Mouse (Mus musculus) myocyte (in vitro differentiated cells): ENCODE data around the gene Zfp36.

Source experiments
- CEBPB ChIP-seq: IDR thresholded peaks from 2 replicates; pipeline ENCODE4 v1.6.1; 2011; ENCODE audit warnings: mild to moderate bottlenecking, moderate library complexity; ENCODE audit not compliant: poor library complexity, insufficient read depth, severe bottlenecking
- E2F4 ChIP-seq: IDR thresholded peaks from one replicate; pipeline ENCODE4 v1.6.1; 2011; ENCODE audit warnings: mild to moderate bottlenecking, control low read depth, moderate library complexity; ENCODE audit not compliant: insufficient read depth
- MAX ChIP-seq: IDR thresholded peaks from one replicate; pipeline ENCODE4 v1.6.1; 2011; ENCODE audit warnings: low read depth, mild to moderate bottlenecking, control low read depth
- MYOD1 ChIP-seq, 3 experiments: IDR thresholded peaks; one replicate each; pipeline ENCODE4 v1.6.1; 2011; ENCODE audit warnings: control low read depth in 2 of 3, low read depth in 2 of 3, mild to moderate bottlenecking in 2 of 3, moderate library complexity in 1 of 3; ENCODE audit not compliant: insufficient read length in 2 of 3, control insufficient read depth in 1 of 3
- MYOG ChIP-seq, 3 experiments: IDR thresholded peaks; one replicate each; pipeline ENCODE4 v1.6.1; 2011; ENCODE audit warnings: control low read depth in 2 of 3, low read depth in 2 of 3, mild to moderate bottlenecking in 2 of 3; ENCODE audit not compliant: insufficient read length in 2 of 3, control insufficient read depth in 1 of 3, insufficient read depth in 1 of 3
- POLR2A ChIP-seq: IDR thresholded peaks from one replicate; pipeline ENCODE4 v1.6.1; 2011; ENCODE audit warnings: low read depth, mild to moderate bottlenecking, control low read depth, moderate library complexity; ENCODE audit not compliant: insufficient read length
- POLR2AphosphoS2 ChIP-seq: IDR thresholded peaks from one replicate; pipeline ENCODE4 v1.6.1; 2011; ENCODE audit warnings: low read depth, control low read depth; ENCODE audit not compliant: insufficient read length
- REST ChIP-seq: IDR thresholded peaks from one replicate; pipeline ENCODE4 v1.6.1; 2011; ENCODE audit warnings: mild to moderate bottlenecking, control low read depth, moderate library complexity; ENCODE audit not compliant: insufficient read depth, insufficient read length
- SRF ChIP-seq: IDR thresholded peaks from one replicate; pipeline ENCODE4 v1.6.1; 2011; ENCODE audit warnings: low read depth; ENCODE audit not compliant: control insufficient read depth, insufficient read length
- TCF12 ChIP-seq: IDR thresholded peaks from one replicate; pipeline ENCODE4 v1.6.1; 2011; ENCODE audit warnings: mild to moderate bottlenecking, control low read depth; ENCODE audit not compliant: poor library complexity, insufficient read depth, severe bottlenecking
- TCF3 ChIP-seq: IDR thresholded peaks from one replicate; pipeline ENCODE4 v1.6.1; 2011; ENCODE audit warnings: low read depth, control low read depth; ENCODE audit not compliant: insufficient read length
- USF1 ChIP-seq: IDR thresholded peaks from one replicate; pipeline ENCODE4 v1.6.1; 2011; ENCODE audit warnings: low read depth, mild to moderate bottlenecking, control low read depth, moderate library complexity

GRCm38 (mm10) chr7:28376011-28376771 is 3.9 kb downstream of the Zfp36 start:
- peak; percentile 83 for TF ChIP-seq POLR2A
- TF ChIP-seq USF1: no peak
- peak; percentile 80 for TF ChIP-seq POLR2AphosphoS2
- no peak for TF ChIP-seq MAX
- TF ChIP-seq TCF12: no peak
- TF ChIP-seq MYOG (IDR thresholded peaks at IDR 0.05; ENCODE audit: control insufficient read depth in 1 of 3, insufficient read depth in 1 of 3, insufficient read length in 2 of 3, low read depth in 2 of 3): no peak
- no peak for TF ChIP-seq E2F4
- TF ChIP-seq MYOD1 (IDR thresholded peaks at IDR 0.05; ENCODE audit: control insufficient read depth in 1 of 3, insufficient read length in 2 of 3, low read depth in 2 of 3): no peak
- no peak for TF ChIP-seq REST
- no peak for TF ChIP-seq CEBPB
- no peak for TF ChIP-seq TCF3
- TF ChIP-seq SRF: no peak
